Mouse (Mus musculus) intestine, embryonic 15.5 days (tissue): ENCODE measurements around the gene Thoc6. TPM values are rescaled to one million over a fixed set of nuclear protein-coding genes. Genes with fewer than 3 reads are reported as not detected.

ENCODE experiments used
- polyA plus RNA-seq: library from polyadenylated mRNA; unstranded; fragments of >200 nt; fragmentation: Nextera tagmentation; extraction: Ambion mirVana; gene quantifications from 2 replicates; pipeline ENCODE4 v1.2.1, GENCODE M21; 2015

Gene Thoc6
- polyA plus RNA-seq, 1 experiment from 2014 or later: 43.0 TPM

Other genes starting within 250 kb of the Thoc6 start
- not detected in 2 replicates for gene Vmn2r117, start 194.2 kb downstream of the Thoc6 start, polyA plus RNA-seq
- gene Zfp213, start 109.6 kb downstream of the Thoc6 start, polyA plus RNA-seq: 15.2 and 17.7 TPM in 2 replicates
- 10.4 and 10.5 TPM in 2 replicates for gene Zfp13, start 74.4 kb downstream of the Thoc6 start, polyA plus RNA-seq
- 0.14 TPM in 1 of 2 replicates, not detected in the other for gene Zscan10, start 73.0 kb downstream of the Thoc6 start, polyA plus RNA-seq
- 0.69 and 0.79 TPM in 2 replicates for gene Mmp25, start 28.6 kb downstream of the Thoc6 start, polyA plus RNA-seq
- 4.2 TPM in 2 replicates for gene Bicdl2, start 13.4 kb downstream of the Thoc6 start, polyA plus RNA-seq
- 68.9 and 69.9 TPM in 2 replicates for gene Hcfc1r1, start 286 bp downstream of the Thoc6 start, polyA plus RNA-seq
- gene Tnfrsf12a, start 3.6 kb upstream of the Thoc6 start, polyA plus RNA-seq: 24.2 and 24.8 TPM in 2 replicates
- gene Cldn6, start 5.4 kb upstream of the Thoc6 start, polyA plus RNA-seq: 42.8 and 46.2 TPM in 2 replicates
- 1.3 and 2.0 TPM in 2 replicates for gene Cldn9, start 10.1 kb upstream of the Thoc6 start, polyA plus RNA-seq
- gene 1520401A03Rik, start 48.9 kb upstream of the Thoc6 start, polyA plus RNA-seq: 0.14 TPM in 1 of 2 replicates, not detected in the other
- 42.3 and 46.0 TPM in 2 replicates for gene Pkmyt1, start 52.5 kb upstream of the Thoc6 start, polyA plus RNA-seq
- gene Paqr4, start 67.0 kb upstream of the Thoc6 start, polyA plus RNA-seq: 21.8 and 22.7 TPM in 2 replicates
- gene Kremen2, start 72.0 kb upstream of the Thoc6 start, polyA plus RNA-seq: 0.33 and 0.49 TPM in 2 replicates
- gene Flywch1, start 97.7 kb upstream of the Thoc6 start, polyA plus RNA-seq: 48.3 and 49.4 TPM in 2 replicates
- 14.7 TPM in 2 replicates for gene Flywch2, start 112.2 kb upstream of the Thoc6 start, polyA plus RNA-seq
- 408 and 435 TPM in 2 replicates for gene Srrm2, start 116.7 kb upstream of the Thoc6 start, polyA plus RNA-seq
- gene Elob, start 155.3 kb upstream of the Thoc6 start, polyA plus RNA-seq: 939 and 946 TPM in 2 replicates
- 0.14 and 0.20 TPM in 2 replicates for gene Prss33, start 162.2 kb upstream of the Thoc6 start, polyA plus RNA-seq
- gene Prss32, start 170.0 kb upstream of the Thoc6 start, polyA plus RNA-seq: 5.1 and 9.9 TPM in 2 replicates
- gene Prss41, start 170.3 kb upstream of the Thoc6 start, polyA plus RNA-seq: 2.1 and 3.3 TPM in 2 replicates
- gene Prss21, start 194.2 kb upstream of the Thoc6 start, polyA plus RNA-seq: not detected in 2 replicates
- not detected in 2 replicates for gene Dcpp1, start 207.0 kb upstream of the Thoc6 start, polyA plus RNA-seq
- gene Dcpp2, start 207.0 kb upstream of the Thoc6 start, polyA plus RNA-seq: not detected in 2 replicates
- gene Dcpp3, start 243.6 kb upstream of the Thoc6 start, polyA plus RNA-seq: not detected in 2 replicates